23 mouse cellular contexts compared by ENCODE assay signal in genomic region chr8:11840174-11840573, GRCm38 (mm10). TPM values are rescaled to one million over a fixed set of nuclear protein-coding genes. Genes with fewer than 3 reads are reported as not detected.
DNase-seq lines count a peak whose midpoint lies in the region; ATAC-seq lines count a peak whose summit lies in the region.
"Had no signal": no experiment of that assay in that cellular context is flagged by ENCODE, and none has a peak within 500 bp of the region (broad histone marks: within the 10 kb centered on the region; RNA-seq: fewer than 3 reads in every experiment).

Tex29 (plus strand) TSS chr8:11840474.

- no peak for ATAC-seq in heart, embryonic 15.5 days (replicated peaks; ENCODE audit: insufficient number of reproducible peaks, insufficient read depth, low FRiP score, low read depth)
- no peak for ATAC-seq in midbrain, embryonic 16.5 days
- ATAC-seq in midbrain, embryonic 13.5 days = no peak
- no peak for ATAC-seq in hindbrain, embryonic 13.5 days (ENCODE audit: low FRiP score)
- no peak for ATAC-seq in neural tube, embryonic 15.5 days (ENCODE audit: low FRiP score)
- no peak for ATAC-seq in activated CD4-positive, CD25-positive, alpha-beta regulatory T cell, adult 4 months

- no peak within 1 kb of the TSS; the same call in 1 of the 2 replicates for H3K4me2 ChIP-seq in heart, embryonic 15.5 days
- H3K4me2 ChIP-seq in midbrain, embryonic 16.5 days (ENCODE audit: low read length) = no peak within 1 kb of the TSS
- H3K4me2 ChIP-seq in midbrain, embryonic 13.5 days (replicated peaks) = no peak within 1 kb of the TSS
- 0 out of 2 replicates have a peak within 1 kb of the TSS, but pooled peaks have one; percentile 20 for H3K4me2 ChIP-seq in hindbrain, embryonic 13.5 days
- H3K4me2 ChIP-seq in neural tube, embryonic 15.5 days = no peak within 1 kb of the TSS
- H3K4me2 ChIP-seq: embryonic facial prominence, embryonic 13.5 days; limb, embryonic 13.5 days had no signal

- H3K36me3 ChIP-seq in heart, embryonic 15.5 days = no peaks in the 10 kb centered on the region
- no peaks in the 10 kb centered on the region; the same call in 1 of the 2 replicates for H3K36me3 ChIP-seq in midbrain, embryonic 16.5 days (ENCODE audit: control insufficient read depth, insufficient read depth, low read length)
- peaks cover 16% of the 10 kb centered on the region for H3K36me3 ChIP-seq in midbrain, embryonic 13.5 days
- H3K36me3 ChIP-seq in hindbrain, embryonic 13.5 days = peaks cover 16% of the 10 kb centered on the region
- peaks cover 6% of the 10 kb centered on the region for H3K36me3 ChIP-seq in neural tube, embryonic 15.5 days

- H3K9ac ChIP-seq in heart, embryonic 15.5 days = no peak within 1 kb of the TSS
- H3K9ac ChIP-seq in midbrain, embryonic 16.5 days (ENCODE audit: low read depth, low read length) = no peak within 1 kb of the TSS
- no peak within 1 kb of the TSS for H3K9ac ChIP-seq in midbrain, embryonic 13.5 days (replicated peaks)
- H3K9ac ChIP-seq in hindbrain, embryonic 13.5 days = no peak within 1 kb of the TSS
- no peak within 1 kb of the TSS for H3K9ac ChIP-seq in neural tube, embryonic 15.5 days (replicated peaks)
- H3K9ac ChIP-seq: embryonic facial prominence, embryonic 13.5 days; limb, embryonic 13.5 days; liver, embryonic 14.5 days had no signal

- H3K4me3 ChIP-seq in heart, embryonic 15.5 days = no peak within 1 kb of the TSS
- no peak within 1 kb of the TSS for H3K4me3 ChIP-seq in midbrain, embryonic 16.5 days (ENCODE audit: low read depth, low read length)
- H3K4me3 ChIP-seq in midbrain, embryonic 13.5 days (replicated peaks) = no peak within 1 kb of the TSS
- no peak within 1 kb of the TSS for H3K4me3 ChIP-seq in hindbrain, embryonic 13.5 days
- no peak within 1 kb of the TSS for H3K4me3 ChIP-seq in neural tube, embryonic 15.5 days (replicated peaks)
- H3K4me3 ChIP-seq: embryonic facial prominence, embryonic 13.5 days; limb, embryonic 13.5 days had no signal

- 83% methylated on average over 5 of the region's 5 CpGs for WGBS in heart, embryonic 15.5 days
- 91% methylated on average over 5 of the region's 5 CpGs for WGBS in midbrain, embryonic 16.5 days
- WGBS in midbrain, embryonic 13.5 days = 87% methylated on average over 5 of the region's 5 CpGs
- WGBS in hindbrain, embryonic 13.5 days = 87% methylated on average over 5 of the region's 5 CpGs
- 85% methylated on average over 5 of the region's 5 CpGs for WGBS in neural tube, embryonic 15.5 days

- peak within 1 kb of the TSS; percentile 79 for H3K27ac ChIP-seq in heart, embryonic 15.5 days
- H3K27ac ChIP-seq in midbrain, embryonic 16.5 days (ENCODE audit: low read length) = peak within 1 kb of the TSS; percentile 43; the same call in 1 of the 2 replicates
- H3K27ac ChIP-seq in midbrain, embryonic 13.5 days = no peak within 1 kb of the TSS
- peak within 1 kb of the TSS; percentile 63 for H3K27ac ChIP-seq in hindbrain, embryonic 13.5 days
- peak within 1 kb of the TSS; percentile 55 for H3K27ac ChIP-seq in neural tube, embryonic 15.5 days (replicated peaks)
- H3K27ac ChIP-seq: embryonic facial prominence, embryonic 13.5 days; limb, embryonic 13.5 days; liver, embryonic 14.5 days; stomach, postnatal 0 days had no signal

- no peaks in the 10 kb centered on the region for H3K9me3 ChIP-seq in heart, embryonic 15.5 days (replicated peaks)
- H3K9me3 ChIP-seq in midbrain, embryonic 16.5 days (replicated peaks; ENCODE audit: control insufficient read depth, low read length, poor library complexity, severe bottlenecking) = no peaks in the 10 kb centered on the region
- H3K9me3 ChIP-seq in midbrain, embryonic 13.5 days = no peaks in the 10 kb centered on the region
- H3K9me3 ChIP-seq in hindbrain, embryonic 13.5 days = no peaks in the 10 kb centered on the region
- H3K9me3 ChIP-seq in neural tube, embryonic 15.5 days (replicated peaks) = no peaks in the 10 kb centered on the region
- H3K9me3 ChIP-seq: embryonic facial prominence, embryonic 13.5 days; limb, embryonic 13.5 days had no signal

- no peak for DNase-seq in heart, postnatal 36 days
- DNase-seq: heart, adult 11 months; kidney, adult 9 months; kidney, postnatal 4 days; lung, postnatal 10 days; right cerebral cortex, postnatal 14 days; thymus, postnatal 25 days had no signal

- H3K27me3 ChIP-seq in heart, embryonic 15.5 days = no peaks in the 10 kb centered on the region
- no peaks in the 10 kb centered on the region for H3K27me3 ChIP-seq in midbrain, embryonic 16.5 days (ENCODE audit: control insufficient read depth, insufficient read depth, low read depth, low read length)
- H3K27me3 ChIP-seq in midbrain, embryonic 13.5 days = no peaks in the 10 kb centered on the region
- no peaks in the 10 kb centered on the region for H3K27me3 ChIP-seq in hindbrain, embryonic 13.5 days
- H3K27me3 ChIP-seq in neural tube, embryonic 15.5 days (replicated peaks) = no peaks in the 10 kb centered on the region
- H3K27me3 ChIP-seq: embryonic facial prominence, embryonic 13.5 days; limb, embryonic 13.5 days had no signal

- H3K4me1 ChIP-seq in heart, embryonic 15.5 days (replicated peaks) = peaks cover 29% of the 10 kb centered on the region
- H3K4me1 ChIP-seq in midbrain, embryonic 16.5 days (ENCODE audit: control insufficient read depth, insufficient read depth, low read length) = peaks cover 14% of the 10 kb centered on the region
- H3K4me1 ChIP-seq in midbrain, embryonic 13.5 days (replicated peaks) = peaks cover 32% of the 10 kb centered on the region
- peaks cover 46% of the 10 kb centered on the region for H3K4me1 ChIP-seq in hindbrain, embryonic 13.5 days (replicated peaks)
- peaks cover 26% of the 10 kb centered on the region for H3K4me1 ChIP-seq in neural tube, embryonic 15.5 days

- intact Hi-C loops in heart, postnatal 36 days (cut with DNase I) = no loop called here

RNA-seq across cellular contexts. Expression of gene Tex29, which starts in this region (rescaled TPM):
- 0.36 and 0.55 TPM in 2 replicates for polyA plus RNA-seq in heart, embryonic 15.5 days (2015; fragmentation: Nextera tagmentation; extraction: Ambion mirVana)
- not detected for total RNA-seq in heart, postnatal 36 days (2021)
- 0.23 and 0.36 TPM in 2 replicates for polyA plus RNA-seq in midbrain, embryonic 16.5 days (2015; fragmentation: Nextera tagmentation; extraction: Ambion mirVana)
- polyA plus RNA-seq in midbrain, embryonic 13.5 days (2015; fragmentation: Nextera tagmentation; extraction: Ambion mirVana) = 0.34 and 0.40 TPM in 2 replicates
- polyA plus RNA-seq in hindbrain, embryonic 13.5 days (2015; fragmentation: Nextera tagmentation; extraction: Ambion mirVana) = 0.39 and 0.44 TPM in 2 replicates
- 0.61 and 0.67 TPM in 2 replicates for polyA plus RNA-seq in neural tube, embryonic 15.5 days (2015; fragmentation: Nextera tagmentation; extraction: Ambion mirVana)
- polyA plus RNA-seq in activated CD4-positive, CD25-positive, alpha-beta regulatory T cell, adult 4 months (2017; shearing (Covaris generic)) = not detected
- total RNA-seq: adrenal gland, postnatal 4 days; ES-E14; gastrocnemius, adult 18-20 months; left cerebral cortex, postnatal 10 days had no signal
- polyA plus RNA-seq: cortical plate, adult 2 months; embryonic facial prominence, embryonic 13.5 days; intestine, embryonic 14.5 days; liver, embryonic 14.5 days; stomach, postnatal 0 days had no signal
